Mouse (Mus musculus): ENCODE results near the gene Limk2.

Gene Limk2

GRCm38 (mm10) chr11:3370928-3371598 lies 37.9 kb downstream of the Limk2 start:
- peak; percentile 87 to 88 for DNase-seq

- no peak for DNase-seq
Measured at GRCm38 (mm10) chr11:3370162-3370561, 38.8 kb downstream of the Limk2 start.

DNA sequence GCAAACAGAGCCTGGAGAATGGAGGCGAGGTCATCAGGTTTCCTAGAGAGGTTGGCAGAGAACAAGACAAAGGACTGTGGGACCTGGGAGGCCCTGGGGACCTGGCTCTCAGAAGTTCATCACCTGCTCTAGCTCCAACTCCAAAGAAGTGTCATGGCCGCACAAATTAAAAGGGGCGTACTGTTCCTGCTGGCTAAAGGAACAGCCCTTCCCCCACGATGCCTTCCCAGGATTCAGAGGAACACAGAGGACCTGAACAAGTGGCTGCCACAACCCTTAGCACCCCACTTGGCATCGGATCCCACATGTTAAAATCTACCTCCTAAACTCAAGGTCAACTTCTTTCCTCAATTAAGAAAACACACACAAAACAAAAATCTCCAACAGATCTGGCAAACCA lies 39.5 kb downstream of the Limk2 start:
- DNase-seq = no peak

- no peak for DNase-seq
Measured at GRCm38 (mm10) chr11:3368983-3369382, 40.0 kb downstream of the Limk2 start.

DNA sequence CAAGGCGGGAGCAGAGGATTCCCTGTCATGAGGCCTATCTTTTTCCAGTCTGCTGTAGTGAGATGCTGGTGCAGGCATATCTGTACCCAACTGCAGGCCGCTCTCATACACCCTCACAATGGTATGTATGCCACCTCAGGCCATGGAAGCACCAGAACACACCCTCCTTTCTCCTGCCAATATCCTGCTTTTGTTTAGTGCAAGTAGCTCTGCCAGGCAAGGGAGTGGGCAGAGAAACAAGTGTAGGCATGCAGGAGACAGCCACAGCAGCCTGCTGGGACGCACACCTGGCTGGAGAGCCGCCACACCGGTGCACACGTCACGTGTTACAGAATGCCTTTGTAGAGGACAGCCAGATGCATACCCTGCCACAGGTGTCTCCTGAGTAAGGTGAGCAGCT lies 42.6 kb downstream of the Limk2 start:
- DNase-seq = no peak

DNA sequence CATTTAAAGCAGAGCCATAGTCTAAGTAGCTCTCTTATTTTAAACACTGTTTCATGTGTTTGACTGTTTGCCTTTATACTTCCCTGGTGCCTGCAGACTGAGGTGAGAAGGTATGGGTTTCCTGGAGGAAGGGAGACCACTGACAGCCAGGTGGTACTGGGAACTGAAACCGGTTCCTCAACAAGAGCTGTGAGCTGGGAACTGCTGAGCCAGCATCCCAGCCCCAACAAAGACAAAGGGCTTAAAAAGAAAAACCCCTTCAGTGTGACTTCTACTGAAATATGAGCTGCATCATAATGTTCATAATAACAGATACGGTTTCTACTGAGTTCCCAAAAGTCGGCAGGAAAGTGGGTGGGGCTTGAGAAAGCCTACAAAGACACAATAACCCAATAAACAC lies 46.1 kb downstream of the Limk2 start:
- no peak for DNase-seq

DNA sequence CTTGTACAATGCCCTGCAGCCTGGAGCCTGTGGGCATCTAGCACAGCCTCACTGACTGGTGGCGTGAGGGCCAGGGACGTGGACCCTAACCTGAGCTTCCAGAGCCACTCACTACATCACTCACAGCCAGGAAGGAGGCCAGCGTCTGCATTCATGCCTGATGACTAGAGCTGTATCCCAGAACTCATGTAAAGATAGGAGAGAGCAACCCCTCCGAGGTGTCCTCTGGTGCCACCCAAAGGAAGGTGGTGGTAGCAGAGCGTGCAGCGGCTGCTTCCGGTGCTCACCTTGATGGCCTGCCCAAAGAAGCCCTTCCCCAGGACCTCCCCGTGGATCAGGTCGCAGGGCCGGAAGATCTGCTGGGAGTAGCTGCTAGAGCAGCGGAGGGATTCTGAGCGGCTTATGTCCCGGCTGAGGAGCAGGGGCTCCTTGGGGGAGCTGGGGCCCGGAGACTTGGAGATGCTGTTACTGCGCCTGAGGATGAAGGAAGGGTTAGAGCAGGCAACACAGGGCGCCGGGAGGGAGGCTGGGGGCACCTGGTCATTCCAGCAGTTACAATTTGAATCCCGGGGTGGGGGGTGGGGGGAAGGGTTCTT lies 55.9 kb downstream of the Limk2 start:
- peak in 1 of 2 experiments; percentile 15 for DNase-seq

- DNase-seq = no peak
Measured at GRCm38 (mm10) chr11:3352131-3352530, 56.9 kb downstream of the Limk2 start.

DNA sequence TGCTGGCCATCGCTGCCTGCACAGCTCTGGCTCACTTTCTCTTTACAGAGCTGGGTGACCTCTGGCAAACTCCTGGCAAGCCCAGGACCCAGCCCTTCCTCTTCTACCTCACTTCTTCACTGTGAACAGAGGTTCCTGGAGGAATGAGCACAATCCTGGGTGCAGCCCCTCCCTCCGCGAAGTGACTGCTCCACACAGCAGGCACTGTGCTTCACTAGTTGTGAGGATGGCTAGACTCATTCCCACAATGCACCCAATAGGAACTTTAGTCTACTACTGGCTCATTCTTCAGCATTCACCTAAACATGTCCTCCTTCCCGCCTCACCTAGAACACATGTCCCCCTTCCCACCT lies 59.7 kb downstream of the Limk2 start:
- no peak for DNase-seq

GRCm38 (mm10) chr11:3348576-3349342 lies 60.2 kb downstream of the Limk2 start:
- peak; percentile 47 to 63 for DNase-seq

DNA sequence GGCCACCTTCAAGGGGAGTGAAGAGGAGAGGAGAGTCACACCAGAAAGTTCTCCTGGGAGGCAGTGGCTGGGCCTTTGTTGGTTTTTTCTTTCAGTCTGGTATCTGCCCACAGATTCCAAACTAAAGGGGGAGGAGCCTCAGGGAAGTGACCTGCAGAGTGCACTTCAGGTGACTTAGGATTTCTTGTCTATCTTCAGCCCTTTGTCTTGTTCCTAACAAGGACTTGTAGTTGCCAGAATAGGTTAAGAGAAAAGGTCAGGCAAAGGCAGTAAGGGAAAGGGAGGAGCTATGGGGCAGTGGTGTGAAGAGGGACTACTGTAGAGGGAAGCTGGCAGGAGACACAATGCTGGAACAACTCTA lies 61.2 kb downstream of the Limk2 start:
- DNase-seq = peak in 1 of 2 experiments; percentile 11

DNA sequence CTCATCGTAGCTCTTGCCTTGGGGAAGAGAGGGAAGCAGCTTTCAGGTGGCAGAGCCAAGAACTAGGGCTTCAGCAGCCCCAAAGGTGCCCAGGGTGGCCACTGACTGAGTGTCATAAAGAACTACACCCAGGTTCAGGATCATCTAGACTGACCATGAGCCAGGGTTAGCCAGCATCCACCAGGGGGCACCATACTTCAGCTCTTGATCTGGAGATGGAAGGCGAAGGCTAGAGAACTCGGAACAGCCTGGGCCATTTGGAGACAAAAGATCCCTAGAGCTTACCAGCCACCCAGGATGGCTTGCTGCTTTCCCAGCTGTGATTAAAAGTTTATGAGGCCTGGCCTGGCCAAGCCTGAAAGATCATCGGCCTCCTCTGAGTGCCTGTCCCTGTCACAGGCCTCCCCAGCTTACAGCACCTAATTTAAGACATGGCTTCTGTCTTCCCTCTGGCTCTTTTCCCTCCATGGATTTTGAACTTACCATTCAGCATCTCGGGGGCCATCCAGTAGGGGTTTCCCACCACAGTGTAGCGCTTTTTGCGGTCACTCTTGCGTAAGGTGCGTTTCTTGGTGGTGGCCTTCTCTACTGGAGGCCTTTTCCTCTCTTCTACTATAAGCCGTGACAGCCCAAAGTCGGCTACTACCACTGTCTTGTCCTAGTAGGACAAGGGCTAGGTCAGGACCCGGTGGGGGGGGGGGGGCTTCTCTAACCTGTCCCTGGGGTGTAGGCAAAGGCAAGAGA lies 61.7 kb downstream of the Limk2 start:
- peak; percentile 94 to 98 for DNase-seq

- DNase-seq = no peak
Measured at GRCm38 (mm10) chr11:3346351-3346750, 62.6 kb downstream of the Limk2 start.

- DNase-seq = peak in 1 of 2 experiments; percentile 9
Measured at GRCm38 (mm10) chr11:3344916-3345315, 64.1 kb downstream of the Limk2 start.

DNA sequence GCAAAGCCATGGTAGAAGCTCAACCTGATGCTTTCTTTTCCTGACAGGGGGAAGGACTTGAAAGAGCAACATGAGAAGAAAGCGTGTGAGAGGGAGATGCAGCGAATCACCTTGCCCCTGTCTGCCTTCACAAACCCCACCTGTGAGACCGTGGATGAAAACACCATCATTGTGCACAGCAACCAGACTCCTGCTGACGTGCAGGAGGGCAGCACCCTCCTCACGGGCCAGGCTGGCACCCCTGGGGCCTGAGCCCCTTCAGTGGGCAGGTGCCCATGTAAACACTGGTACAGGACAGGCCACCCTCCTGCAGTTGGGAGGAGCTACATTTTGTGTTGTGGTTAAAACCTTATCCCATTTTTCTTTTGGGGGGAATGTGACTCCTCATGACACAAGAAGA lies 67.5 kb downstream of the Limk2 start:
- DNase-seq = peak in 1 of 2 experiments; percentile 10

DNA sequence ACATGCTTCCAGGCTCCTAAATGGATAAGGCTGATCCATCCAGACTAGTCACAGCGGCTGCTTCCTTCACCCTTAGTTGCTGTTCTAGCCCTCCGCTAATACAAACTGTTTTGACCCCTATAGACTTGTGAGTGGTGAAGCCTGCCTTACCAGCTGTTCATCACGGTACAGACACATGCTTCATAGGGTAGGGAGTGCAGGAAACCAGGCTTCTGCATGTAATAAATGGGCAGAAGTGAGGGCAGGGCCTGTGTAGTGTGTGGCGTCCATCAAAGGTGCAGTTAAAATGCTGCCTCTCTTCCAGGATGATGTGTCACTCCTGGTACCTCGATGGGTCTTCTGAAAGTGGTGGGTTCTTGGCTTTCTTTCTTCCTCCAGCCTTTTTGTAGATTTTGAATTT lies 71.0 kb downstream of the Limk2 start:
- DNase-seq = no peak

GRCm38 (mm10) chr11:3337173-3337955 lies 71.6 kb downstream of the Limk2 start:
- peak; percentile 83 to 87 for DNase-seq

DNA sequence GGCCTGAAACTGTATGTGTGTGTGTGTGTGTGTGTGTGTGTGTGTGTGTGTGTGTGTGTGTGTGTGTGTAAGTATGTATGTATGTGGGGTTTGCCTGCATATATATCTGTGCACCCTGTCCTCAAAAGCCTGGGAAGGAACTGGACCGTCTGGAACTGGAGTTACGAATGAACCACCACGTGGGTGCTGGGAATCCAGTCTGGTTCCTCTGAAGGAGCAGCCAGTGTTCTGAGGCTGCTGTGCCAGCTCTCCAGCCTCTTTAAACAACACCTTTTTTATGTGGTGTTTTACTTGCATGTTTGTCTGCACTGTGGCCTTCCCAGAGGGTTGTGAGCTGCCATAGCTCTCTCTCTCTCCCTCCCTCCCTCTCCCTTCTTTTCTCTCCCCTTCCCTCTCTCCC lies 72.4 kb downstream of the Limk2 start:
- peak in 1 of 2 experiments; percentile 24 for DNase-seq

- DNase-seq = peak; percentile 90 to 91
Measured at GRCm38 (mm10) chr11:3335651-3336216, 73.3 kb downstream of the Limk2 start.

DNA sequence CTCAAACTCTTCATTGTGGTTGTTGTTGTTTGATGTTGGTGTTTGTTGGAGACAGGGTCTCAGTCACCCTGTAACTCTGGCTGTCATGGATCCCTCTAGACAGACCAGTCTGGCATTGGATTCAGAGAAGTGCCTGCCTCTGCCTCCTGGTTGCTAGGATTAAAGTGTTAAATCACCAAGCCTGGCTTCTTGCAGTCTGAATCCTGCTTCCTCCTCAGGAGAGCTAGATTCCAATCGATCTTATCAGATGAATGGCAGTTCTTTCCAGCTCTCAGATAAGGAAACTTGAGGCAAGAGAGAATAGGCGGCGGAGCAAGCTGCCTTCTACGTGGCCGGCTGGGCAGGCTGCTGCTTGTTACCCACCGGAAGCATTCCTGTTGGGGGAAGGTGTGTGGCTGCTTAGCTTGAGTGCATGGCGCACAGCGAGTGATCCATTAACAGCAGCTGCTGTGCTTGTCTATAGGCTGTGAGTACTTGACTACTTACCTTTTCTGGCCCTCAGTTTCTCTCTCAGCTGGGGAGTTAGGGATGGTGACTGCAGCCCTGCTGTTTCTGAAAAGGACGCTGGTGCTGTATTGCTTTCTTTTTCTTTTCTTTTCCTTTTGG lies 74.2 kb downstream of the Limk2 start:
- peak in 1 of 2 experiments; percentile 25 for DNase-seq

DNA sequence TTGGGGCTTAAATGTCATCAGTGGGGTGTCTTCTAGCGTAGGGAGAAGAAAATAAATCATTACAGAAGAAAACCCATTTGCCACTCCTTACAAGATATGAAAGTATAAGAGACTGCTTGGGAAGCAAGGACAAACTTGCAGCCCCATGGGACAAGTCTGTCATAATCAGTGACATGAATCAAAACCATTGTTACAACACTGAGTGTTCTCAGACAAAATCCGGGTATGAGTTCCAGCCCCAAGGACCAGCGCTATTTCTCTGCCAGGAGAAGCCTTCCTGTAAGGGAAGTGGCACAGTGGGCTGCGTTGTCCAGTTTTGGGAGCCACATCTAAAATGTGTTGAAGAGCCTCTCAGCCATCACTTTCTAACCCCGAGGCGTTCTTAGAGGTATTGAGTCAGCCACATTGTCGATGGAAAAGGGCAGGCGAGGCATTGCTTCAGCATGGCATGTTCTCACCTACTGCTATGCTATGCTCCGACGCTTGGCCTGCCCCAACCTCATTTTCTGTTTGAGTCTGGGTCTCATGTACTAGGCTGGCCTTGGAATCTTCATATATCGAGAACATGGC lies 74.8 kb downstream of the Limk2 start:
- peak in 1 of 2 experiments; percentile 16 for DNase-seq

All from cerebellum, postnatal 14 days (tissue).